Mouse (Mus musculus) embryonic facial prominence, embryonic 11.5 days (tissue): ENCODE measurements at regions not wholly inside any gene's neighbourhood (a gene's known extent, or its start where the extent isn't known, plus 50 kb on each side); places are given as distances from the start of the nearest gene placed in this dataset. TPM values are rescaled to one million over a fixed set of nuclear protein-coding genes. Genes with fewer than 3 reads are reported as not detected.

Experiments
- ATAC-seq: fragments of 200-750 bp; cut with Nextera tagmentation; replicated peaks from 2 replicates; pipeline ENCODE4 v1.8.0; 2017; ENCODE audit warnings: low read depth; ENCODE audit not compliant: insufficient number of reproducible peaks, low FRiP score, low TSS enrichment
- DNase-seq: peaks from one replicate; pipeline ENCODE4 v3.0.0-alpha.2; 2015; ENCODE audit warnings: low spot score
- H3K27ac ChIP-seq: fragments of 300-500 bp; sonication (generic); replicated peaks from 2 replicates; pipeline ENCODE4 v1.5.1; 2014; ENCODE audit warnings: mild to moderate bottlenecking, low read depth, low read length, control low read depth
- H3K27me3 ChIP-seq: fragments of 300-500 bp; sonication (generic); 2 replicates; pipeline ENCODE4 v1.6.1; 2014; ENCODE audit warnings: mild to moderate bottlenecking, low read length, moderate library complexity, mixed read lengths; ENCODE audit not compliant: control insufficient read depth, insufficient read depth
- H3K36me3 ChIP-seq: fragments of 300-500 bp; sonication (generic); replicated peaks from 2 replicates; pipeline ENCODE4 v1.6.1; 2014; ENCODE audit warnings: low read depth, mild to moderate bottlenecking, low read length, moderate library complexity, mixed read lengths; ENCODE audit not compliant: control insufficient read depth, insufficient read depth
- H3K4me1 ChIP-seq: fragments of 300-500 bp; sonication (generic); 2 replicates; pipeline ENCODE4 v1.6.1; 2014; ENCODE audit warnings: low read length, mixed read lengths; ENCODE audit not compliant: control insufficient read depth, insufficient read depth
- H3K4me2 ChIP-seq: fragments of 300-500 bp; sonication (generic); 2 replicates; pipeline ENCODE4 v1.6.1; 2014; ENCODE audit warnings: low read depth, mild to moderate bottlenecking, control low read depth, low read length, moderate library complexity
- H3K4me3 ChIP-seq: fragments of 300-500 bp; sonication (generic); 2 replicates; pipeline ENCODE4 v1.5.1; 2014; ENCODE audit warnings: low read depth, low read length, control low read depth
- H3K9ac ChIP-seq: fragments of 300-500 bp; sonication (generic); replicated peaks from 2 replicates; pipeline ENCODE4 v1.6.1; 2014; ENCODE audit warnings: mild to moderate bottlenecking, control low read depth, low read length
- H3K9me3 ChIP-seq: fragments of 300-500 bp; sonication (generic); replicated peaks from 2 replicates; pipeline ENCODE4 v1.6.1; 2016; ENCODE audit warnings: mild to moderate bottlenecking, low read length, inconsistent platforms, mixed read lengths; ENCODE audit not compliant: control insufficient read depth
- WGBS: fragments of 180-500 bp; shearing (Covaris S2); extraction: QIAGEN DNeasy Blood & Tissue Kit; methylation state at CpG from one replicate; pipeline ENCODE4 v1.1.7; 2014; 5-methylcytosine and 5-hydroxymethylcytosine counted together
- microRNA-seq: library from miRNA; unstranded; fragments of <30 nt; microRNA quantifications from one replicate; pipeline ENCODE4, GENCODE M21; 2016; ENCODE audit warnings: borderline number of aligned reads

DNA sequence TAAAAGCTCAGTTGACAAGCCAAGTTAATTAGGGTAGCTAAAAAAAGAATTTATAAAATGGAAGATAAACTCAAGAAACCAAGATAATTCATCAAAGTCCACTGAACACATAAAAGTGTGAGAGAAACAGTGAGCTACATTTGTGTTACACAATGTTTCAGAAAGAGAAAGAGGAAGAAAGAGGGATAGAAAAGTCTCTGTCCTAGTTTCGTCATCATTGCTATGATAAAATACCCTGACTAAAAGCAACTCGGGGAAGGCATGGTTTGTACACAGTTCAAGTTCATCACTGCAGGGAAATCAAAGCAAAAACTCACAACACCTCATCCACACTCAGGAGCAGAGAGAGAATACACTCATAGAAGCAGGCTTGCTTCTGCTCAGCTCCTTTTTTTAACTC, 548.9 kb downstream of the Utrn start:
- H3K4me1 ChIP-seq = no peaks in the 10 kb centered on the region
- DNase-seq = no peak
- ATAC-seq = no peak
- no peaks in the 10 kb centered on the region for H3K36me3 ChIP-seq
- WGBS = 86% methylated on average over 2 of the region's 2 CpGs
- no peak overlapping the region for H3K4me3 ChIP-seq
- H3K27me3 ChIP-seq = no peaks in the 10 kb centered on the region
- no peak overlapping the region for H3K4me2 ChIP-seq
- H3K9ac ChIP-seq = no peak overlapping the region
- H3K9me3 ChIP-seq = no peaks in the 10 kb centered on the region
- H3K27ac ChIP-seq = no peak overlapping the region

Small RNA genes in the stretch of these regions (microRNA-seq; reads per million reads assigned to microRNA genes)
- gene Gm22194 = not detected
